Mouse (Mus musculus): ENCODE measurements around the gene Sema4c.

DNA sequence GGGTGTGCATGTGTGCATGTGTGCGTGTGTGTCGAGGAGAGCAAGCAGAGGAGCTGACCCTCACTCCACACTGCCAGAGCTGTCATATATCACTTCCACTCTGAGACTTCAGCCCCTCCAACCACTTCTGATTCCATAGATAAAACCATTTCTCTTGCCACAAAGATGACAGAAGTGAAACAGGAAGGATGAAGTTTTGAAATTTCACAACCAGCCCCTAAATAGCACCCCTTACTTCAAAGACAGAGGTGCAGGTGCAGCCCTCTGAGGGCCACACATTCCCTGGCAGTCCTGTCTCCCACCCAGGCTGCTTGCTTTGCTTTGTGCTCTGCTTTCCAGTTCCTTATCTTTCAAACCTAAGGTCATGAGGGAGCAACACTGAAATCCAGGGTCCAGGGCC lies 33.3 kb upstream of the Sema4c start:
- TF ChIP-seq CTCF (IDR thresholded peaks at IDR 0.05; ENCODE audit: borderline replicate concordance, insufficient read depth, low read depth, low read length) (no peak), POLR2A (IDR thresholded peaks at IDR 0.05; ENCODE audit: borderline replicate concordance, insufficient read depth, low read length) (no peak)
